In genomic region chr11:84948114-84948513, GRCm38 (mm10) we compare ENCODE assay signal across 16 mouse cellular contexts. TPM values are rescaled to one million over a fixed set of nuclear protein-coding genes. Genes with fewer than 3 reads are reported as not detected.
"Had no signal": no experiment of that assay in that cellular context is flagged by ENCODE, and none has a peak within 500 bp of the region (broad histone marks: within the 10 kb centered on the region; RNA-seq: fewer than 3 reads in every experiment).

No protein-coding gene starts in this region.

- H3K4me3 ChIP-seq: left cerebral cortex, adult 2 months; limb, embryonic 15.5 days; liver, embryonic 12.5 days; midbrain, embryonic 12.5 days; neural tube, embryonic 13.5 days; stomach, embryonic 15.5 days had no signal

- DNase-seq: lung, embryonic 14.5 days; lung, postnatal 10 days; lung, postnatal 4 days; retina, postnatal 1 day; right cerebral cortex, postnatal 14 days; thymus, adult 2 months; thymus, postnatal 25 days had no signal

- ATAC-seq: liver, embryonic 12.5 days; midbrain, embryonic 16.5 days had no signal

- H3K4me2 ChIP-seq: limb, embryonic 15.5 days; liver, embryonic 12.5 days; lung, embryonic 14.5 days; midbrain, embryonic 12.5 days; neural tube, embryonic 13.5 days; stomach, embryonic 15.5 days had no signal

- H3K9me3 ChIP-seq: limb, embryonic 15.5 days; liver, embryonic 12.5 days; midbrain, embryonic 12.5 days; neural tube, embryonic 13.5 days; stomach, embryonic 15.5 days had no signal

- H3K36me3 ChIP-seq: limb, embryonic 15.5 days; liver, embryonic 12.5 days; midbrain, embryonic 12.5 days; neural tube, embryonic 13.5 days; stomach, embryonic 15.5 days had no signal

- H3K9ac ChIP-seq: limb, embryonic 15.5 days; liver, embryonic 12.5 days; lung, embryonic 14.5 days; midbrain, embryonic 12.5 days; neural tube, embryonic 13.5 days; stomach, embryonic 15.5 days had no signal

- H3K27ac ChIP-seq: left cerebral cortex, adult 2 months; limb, embryonic 15.5 days; liver, embryonic 12.5 days; midbrain, embryonic 12.5 days; neural tube, embryonic 13.5 days; stomach, embryonic 15.5 days had no signal

- H3K4me1 ChIP-seq: stomach, embryonic 15.5 days had no signal

RNA-seq across cellular contexts. Expression of gene Car4, which starts 9.5 kb away (rescaled TPM):
- total RNA-seq: megakaryocyte, adult 5-6 weeks had no signal
- polyA plus RNA-seq: limb, embryonic 15.5 days; liver, embryonic 16.5 days had no signal
